Mouse (Mus musculus) erythroid progenitor cell, adult 5-6 weeks (primary cell): Measurements from ENCODE around the gene Gprasp1. TPM values are rescaled to one million over a fixed set of nuclear protein-coding genes. Genes with fewer than 3 reads are reported as not detected.
"Not testable (repeated sequence)": the region's sequence is repeated elsewhere in the genome, so short reads cannot be mapped to it uniquely, and the experiment has no call there.

Source experiments
- ATAC-seq: replicated peaks from 2 replicates; pipeline ENCODE4 v1.8.0; 2016; ENCODE audit warnings: moderate number of reproducible peaks, mild to moderate bottlenecking, moderate TSS enrichment, inconsistent platforms; ENCODE audit not compliant: poor library complexity, low FRiP score, severe bottlenecking
- total RNA-seq, 2 experiments: library from RNA; stranded (forward) in 1 of 2; stranded (reverse) in 1 of 2; fragments of 150-400 nt in 1 of 2; fragments of 186-747, 209-891 nt in 1 of 2; gene quantifications; 2 replicates each; pipeline versions ENCODE4 v1.2.3 to v1.2.4; 2015 to 2017; ENCODE audit warnings: low replicate concordance in 2 of 2

Gene Gprasp1
- total RNA-seq, 2 experiments from 2014 or later = 6.3 to 6.5 TPM

GRCm38 (mm10) chrX:135805780-135806179 is 63.2 kb downstream of the Gprasp1 start:
- no peak for ATAC-seq

GRCm38 (mm10) chrX:135835896-135836295 is 93.4 kb downstream of the Gprasp1 start:
- not testable (repeated sequence) for ATAC-seq

GRCm38 (mm10) chrX:135837896-135838295 is 95.4 kb downstream of the Gprasp1 start:
- ATAC-seq = no peak

- ATAC-seq = not testable (repeated sequence)
Observed at GRCm38 (mm10) chrX:135838521-135839360, 96.2 kb downstream of the Gprasp1 start, which contains the start of gene Gprasp2. Gprasp2 (plus strand) TSS chrX:135839034.

GRCm38 (mm10) chrX:135839397-135840391 is 97.2 kb downstream of the Gprasp1 start:
- not testable (repeated sequence) for ATAC-seq

Other genes starting within 250 kb of the Gprasp1 start
- gene AV320801, start 248.1 kb upstream of the Gprasp1 start, total RNA-seq (2015; ENCODE audit: low replicate concordance) = not detected in 2 replicates
- gene AV320801, start 248.1 kb upstream of the Gprasp1 start, total RNA-seq (2017; ENCODE audit: low replicate concordance) = not detected in 2 replicates
- not detected in 2 replicates for gene Nxf7, start 144.0 kb upstream of the Gprasp1 start, total RNA-seq (2015; ENCODE audit: low replicate concordance)
- gene Nxf7, start 144.0 kb upstream of the Gprasp1 start, total RNA-seq (2017; ENCODE audit: low replicate concordance) = not detected in 2 replicates
- gene Prame, start 115.0 kb upstream of the Gprasp1 start, total RNA-seq (2015; ENCODE audit: low replicate concordance) = not detected in 2 replicates
- gene Prame, start 115.0 kb upstream of the Gprasp1 start, total RNA-seq (2017; ENCODE audit: low replicate concordance) = not detected in 2 replicates
- gene Tcp11x2, start 48.9 kb upstream of the Gprasp1 start, total RNA-seq (2015; ENCODE audit: low replicate concordance) = not detected in 2 replicates
- gene Tcp11x2, start 48.9 kb upstream of the Gprasp1 start, total RNA-seq (2017; ENCODE audit: low replicate concordance) = not detected in 2 replicates
- gene Tmsb15a, start 17.5 kb upstream of the Gprasp1 start, total RNA-seq (2015; ENCODE audit: low replicate concordance) = not detected in 2 replicates
- not detected in 2 replicates for gene Tmsb15a, start 17.5 kb upstream of the Gprasp1 start, total RNA-seq (2017; ENCODE audit: low replicate concordance)
- gene Armcx5, start within 50 bp of the Gprasp1 start, total RNA-seq (2015; ENCODE audit: low replicate concordance) = 6.3 and 10.5 TPM in 2 replicates
- gene Armcx5, start within 50 bp of the Gprasp1 start, total RNA-seq (2017; ENCODE audit: low replicate concordance) = 3.9 and 6.0 TPM in 2 replicates
- 0.72 and 15.1 TPM in 2 replicates for gene Bhlhb9, start 54.9 kb downstream of the Gprasp1 start, total RNA-seq (2015; ENCODE audit: low replicate concordance)
- 0.08 and 5.4 TPM in 2 replicates for gene Bhlhb9, start 54.9 kb downstream of the Gprasp1 start, total RNA-seq (2017; ENCODE audit: low replicate concordance)
- not detected in 2 replicates for gene Gprasp2, start 96.3 kb downstream of the Gprasp1 start, total RNA-seq (2015; ENCODE audit: low replicate concordance)
- gene Gprasp2, start 96.3 kb downstream of the Gprasp1 start, total RNA-seq (2017; ENCODE audit: low replicate concordance) = not detected in 2 replicates